Mouse (Mus musculus) cerebellum, postnatal 14 days (tissue): Measurements from ENCODE around the gene Gpat2.

ENCODE experiments used
- DNase-seq, 2 experiments: peaks; one replicate each; pipeline ENCODE4 v3.0.0; 2021; ENCODE audit warnings: mixed read lengths in 2 of 2

Gpat2 gene

GRCm38 (mm10) chr2:127424977-127425376, at the start of gene Gpat2:
Gene Gpat2 (plus strand): TSS chr2:127425199.
- DNase-seq: no peak

- DNase-seq: peak; percentile 6 to 31
These were observed 49.1 kb upstream of the Gpat2 start for GRCm38 (mm10) chr2:127375759-127376341.

- DNase-seq: no peak
These were observed 48.5 kb upstream of the Gpat2 start for GRCm38 (mm10) chr2:127376423-127377051.

GRCm38 (mm10) chr2:127377942-127378610, 46.9 kb upstream of the Gpat2 start:
- no peak for DNase-seq

GRCm38 (mm10) chr2:127378611-127378990, 46.4 kb upstream of the Gpat2 start:
- DNase-seq: no peak

GRCm38 (mm10) chr2:127379250-127379649, 45.7 kb upstream of the Gpat2 start:
- DNase-seq: no peak

- no peak for DNase-seq
These were observed 41.1 kb upstream of the Gpat2 start for GRCm38 (mm10) chr2:127383881-127384280.

GRCm38 (mm10) chr2:127387521-127387920, 37.5 kb upstream of the Gpat2 start:
- DNase-seq: no peak

- no peak for DNase-seq
These were observed 34.6 kb upstream of the Gpat2 start for GRCm38 (mm10) chr2:127390352-127390751.

GRCm38 (mm10) chr2:127390846-127391245, 34.2 kb upstream of the Gpat2 start:
- DNase-seq: no peak

GRCm38 (mm10) chr2:127391323-127391722, 33.7 kb upstream of the Gpat2 start:
- no peak for DNase-seq

- no peak for DNase-seq
These were observed 30.3 kb upstream of the Gpat2 start for GRCm38 (mm10) chr2:127394606-127395161.

- DNase-seq: no peak
These were observed 26.3 kb upstream of the Gpat2 start for GRCm38 (mm10) chr2:127398738-127399137.

- no peak for DNase-seq
These were observed 13.9 kb upstream of the Gpat2 start for GRCm38 (mm10) chr2:127411126-127411525.

- no peak for DNase-seq
These were observed 9.2 kb upstream of the Gpat2 start for GRCm38 (mm10) chr2:127415806-127416205.

- no peak for DNase-seq
These were observed 8.3 kb upstream of the Gpat2 start for GRCm38 (mm10) chr2:127416706-127417105.

GRCm38 (mm10) chr2:127418266-127418970, 6.6 kb upstream of the Gpat2 start:
- DNase-seq: no peak

GRCm38 (mm10) chr2:127430238-127430637, 5.2 kb downstream of the Gpat2 start:
- DNase-seq: peak; percentile 53 to 59

- DNase-seq: peak; percentile 44 to 78
These were observed 8.7 kb downstream of the Gpat2 start for GRCm38 (mm10) chr2:127433487-127434295.

- peak in 1 of 2 experiments; percentile 53 for DNase-seq
These were observed 10.1 kb downstream of the Gpat2 start for GRCm38 (mm10) chr2:127435135-127435534.

- DNase-seq: no peak
These were observed 10.6 kb downstream of the Gpat2 start for GRCm38 (mm10) chr2:127435554-127435953.

GRCm38 (mm10) chr2:127437697-127438096, 12.7 kb downstream of the Gpat2 start:
- no peak for DNase-seq
